Mouse (Mus musculus): ENCODE data around the gene Adamts9. TPM values are rescaled to one million over a fixed set of nuclear protein-coding genes. Genes with fewer than 3 reads are reported as not detected.

The Adamts9 gene
- total RNA-seq, 2 experiments from 2014 or later = 2.4 to 3.3 TPM

- DNase-seq (ENCODE audit: low spot score in 2 of 2) = peak in 1 of 2 experiments; percentile 23
Observed at GRCm38 (mm10) chr6:92728514-92728913, 214.8 kb downstream of the Adamts9 start.

GRCm38 (mm10) chr6:92728084-92728483 is 215.2 kb downstream of the Adamts9 start:
- DNase-seq (ENCODE audit: low spot score in 2 of 2) = peak; percentile 92 to 98

- DNase-seq (ENCODE audit: low spot score in 2 of 2) = no peak
Observed at GRCm38 (mm10) chr6:92727351-92727986, 215.8 kb downstream of the Adamts9 start.

GRCm38 (mm10) chr6:92726121-92726520 is 217.2 kb downstream of the Adamts9 start:
- no peak for DNase-seq (ENCODE audit: low spot score in 2 of 2)

- no peak for DNase-seq (ENCODE audit: low spot score in 2 of 2)
Observed at GRCm38 (mm10) chr6:92724394-92724793, 218.9 kb downstream of the Adamts9 start.

Other genes with a start within 250 kb of the Adamts9 start
- 100 to 1,000 TPM; 162 to 170 TPM for gene Prickle2, start 237.3 kb downstream of the Adamts9 start, total RNA-seq (2021)
- not detected for gene A730049H05Rik, start 127.0 kb downstream of the Adamts9 start, total RNA-seq (2021)
- not detected for gene Gm15737, start 74.1 kb downstream of the Adamts9 start, total RNA-seq (2021)